Mouse (Mus musculus) colon, adult 2 months (tissue): ENCODE measurements around the gene Slc44a4. TPM values are rescaled to one million over a fixed set of nuclear protein-coding genes. Genes with fewer than 3 reads are reported as not detected.

ENCODE experiments used
- polyA plus RNA-seq: library from polyadenylated mRNA; depleted of rRNA; stranded (reverse); fragments of >200 nt; gene quantifications from 2 replicates; pipeline ENCODE4 v1.2.3, GENCODE M21; 2012; rRNA removed

The Slc44a4 gene
- 338 and 452 TPM in 2 replicates for polyA plus RNA-seq

DNA sequence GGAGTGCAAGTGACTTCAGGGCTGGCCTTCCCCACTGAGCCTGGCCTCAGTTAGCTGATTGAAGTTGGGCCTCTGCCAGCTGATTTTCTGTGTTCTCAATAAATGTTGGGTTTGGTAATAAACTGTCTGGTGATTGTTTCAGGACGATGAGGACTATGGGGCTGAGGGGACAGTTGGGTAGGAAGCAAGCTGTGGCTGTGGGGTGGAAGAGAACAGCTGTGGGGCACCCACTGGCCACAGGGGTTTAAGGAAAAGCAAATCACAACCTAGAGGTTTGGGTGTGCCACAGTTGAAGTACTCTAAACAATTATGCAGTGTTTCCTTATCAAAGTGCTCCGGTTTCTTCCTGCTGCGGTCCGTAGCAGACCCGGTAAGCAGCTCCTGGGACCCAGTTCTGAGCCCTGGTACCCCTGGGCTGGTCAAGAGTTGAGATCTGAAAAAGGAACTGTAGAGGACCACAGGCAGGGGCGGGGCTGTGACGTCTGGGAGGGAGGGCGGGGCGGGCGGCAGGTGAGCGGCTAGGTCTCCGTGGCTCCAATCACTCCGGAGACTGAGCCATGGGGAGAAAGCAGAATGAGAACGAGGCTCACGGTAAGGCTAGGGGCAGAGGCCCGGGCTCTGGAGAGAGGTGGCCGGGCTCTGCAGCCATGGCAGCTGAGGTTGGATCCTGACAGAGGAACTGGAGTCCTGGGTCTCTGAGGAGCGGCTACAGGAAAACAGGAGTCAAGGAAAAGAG is at the start of gene Slc44a4:
Gene Slc44a4, plus strand, starts transcription at position 537 of the 736 bp plus-strand sequence.

GRCm38 (mm10) chr17:34879336-34879879 is 34.9 kb upstream of the Slc44a4 start, which contains the start of gene Zbtb12:
TSS of gene Zbtb12 (plus strand) at chr17:34879483.

GRCm38 (mm10) chr17:34881683-34882310 is 32.5 kb upstream of the Slc44a4 start, which contains the start of gene Gm20547:
TSS of gene Gm20547 (minus strand) at chr17:34882042.

DNA sequence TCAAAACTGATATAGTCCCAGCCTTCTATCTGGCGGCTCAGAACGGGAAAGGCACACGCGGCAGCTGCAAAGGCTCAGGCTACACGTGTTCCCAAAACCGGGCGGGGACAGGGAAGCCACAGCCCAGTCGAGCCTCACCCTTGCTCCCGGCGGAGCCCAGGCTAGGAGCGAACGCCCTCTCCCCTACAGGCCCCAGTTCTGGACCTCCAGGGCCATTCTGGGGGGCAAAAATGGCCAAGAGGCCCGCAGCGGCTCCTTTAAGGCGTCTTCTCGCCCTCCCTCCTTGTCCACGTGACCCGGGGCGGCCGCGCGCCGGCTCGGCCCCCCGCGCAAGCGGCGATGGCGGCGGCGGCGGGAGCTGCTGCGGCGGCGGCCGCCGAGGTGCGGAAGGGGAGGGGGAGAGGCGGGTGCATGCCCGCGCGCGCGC is 16.1 kb upstream of the Slc44a4 start, which contains the start of the genes C2 and Ehmt2:
Gene C2, minus strand, starts transcription at position 106 of the 427 bp plus-strand sequence.
Gene Ehmt2, plus strand, starts transcription at position 310 of the 427 bp plus-strand sequence.

DNA sequence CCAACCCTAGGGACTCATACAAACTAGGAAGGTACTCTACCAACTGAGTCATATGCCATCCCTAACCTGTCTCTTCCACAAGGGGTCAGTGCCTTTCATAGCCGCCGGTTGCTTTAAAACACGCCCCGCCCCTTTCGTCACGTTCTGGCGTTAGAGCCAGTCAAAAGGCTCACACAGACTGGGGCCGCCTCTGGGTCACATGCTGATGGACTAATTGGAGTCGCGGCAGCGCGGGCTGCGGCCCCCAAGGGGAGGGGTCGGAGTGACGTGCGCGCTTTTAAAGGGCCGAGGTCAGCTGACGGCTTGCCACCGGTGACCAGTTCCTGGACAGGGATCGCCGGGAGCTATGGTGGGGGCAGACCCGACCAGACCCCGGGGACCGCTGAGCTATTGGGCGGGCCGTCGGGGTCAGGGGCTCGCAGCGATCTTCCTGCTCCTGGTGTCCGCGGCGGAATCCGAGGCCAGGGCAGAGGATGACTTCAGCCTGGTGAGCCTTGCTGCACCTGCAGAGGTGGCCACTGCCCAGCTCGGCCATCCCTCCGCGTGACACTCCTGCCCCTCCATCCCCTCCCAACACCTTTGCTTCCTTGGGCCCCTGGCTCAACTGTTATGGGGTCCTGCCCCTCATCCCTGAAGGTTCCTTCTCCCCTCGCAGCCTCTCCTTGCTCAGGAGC is 16.9 kb downstream of the Slc44a4 start, which contains the start of gene Neu1:
Gene Neu1, plus strand, starts transcription at position 193 of the 674 bp plus-strand sequence.

GRCm38 (mm10) chr17:34959130-34959778 is 45.0 kb downstream of the Slc44a4 start, which contains the start of gene Hspa1b:
TSS of gene Hspa1b (minus strand) at chr17:34959238.

DNA sequence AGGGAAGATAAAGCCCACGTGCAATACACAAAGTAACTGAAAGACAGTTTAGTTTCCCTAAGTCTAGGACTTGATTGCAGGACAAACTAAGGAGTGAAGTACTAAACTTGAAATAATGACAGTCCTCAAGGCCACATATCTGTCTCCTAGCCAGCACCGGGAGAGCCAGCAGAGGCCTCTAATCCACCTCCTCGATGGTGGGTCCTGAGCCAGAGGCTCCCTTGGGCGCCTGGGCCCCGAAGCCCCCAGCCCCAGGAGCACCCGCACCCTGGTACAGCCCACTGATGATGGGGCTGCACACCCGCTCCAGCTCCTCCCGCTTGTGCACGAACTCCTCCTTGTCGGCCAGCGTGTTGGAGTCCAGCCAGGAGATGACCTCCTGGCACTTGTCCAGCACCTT is 55.6 kb downstream of the Slc44a4 start, which contains the start of gene Gm20481:
Gene Gm20481, plus strand, starts transcription at position 91 of the 400 bp plus-strand sequence.

DNA sequence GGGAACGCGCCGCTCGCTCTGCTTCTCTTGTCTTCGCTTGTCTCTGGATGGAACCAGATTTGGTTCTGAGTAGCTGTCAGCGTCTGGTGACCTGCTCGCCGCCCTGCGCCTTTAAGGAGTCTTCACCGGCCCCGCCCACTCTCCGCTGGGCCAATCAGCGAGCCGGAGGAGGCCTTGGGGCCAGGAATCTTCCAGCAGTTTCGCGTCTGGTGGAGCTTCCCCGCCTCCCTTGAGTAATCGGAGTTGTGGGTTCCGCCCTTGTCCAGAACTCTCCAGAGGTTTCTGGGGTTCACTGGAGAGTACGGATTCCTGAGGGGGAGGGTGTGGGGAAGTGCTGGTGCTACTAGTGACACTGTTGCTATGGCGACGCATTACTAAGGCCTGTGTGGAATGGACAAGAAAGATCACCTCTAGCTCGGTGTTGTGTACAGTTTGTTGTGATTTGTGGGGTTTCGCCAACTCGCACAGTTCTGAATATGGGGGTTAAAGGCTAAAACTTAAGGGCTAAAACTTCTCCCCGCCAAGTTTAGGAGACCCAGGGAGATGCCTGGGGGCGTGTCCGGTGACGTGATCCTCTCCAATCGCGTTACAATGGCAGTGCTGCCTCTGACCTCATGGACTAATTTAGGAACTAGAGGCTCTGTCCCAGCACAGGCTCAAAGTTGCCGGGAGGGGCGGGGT is 57.9 kb downstream of the Slc44a4 start, which contains the start of the genes Hspa1a and Hspa1l:
Gene Hspa1a, minus strand, starts transcription at position 88 of the 681 bp plus-strand sequence.
Gene Hspa1l, plus strand, starts transcription at position 635 of the 681 bp plus-strand sequence.

Other genes with a start within 250 kb of the Slc44a4 start
- gene Tnxb, start 243.9 kb upstream of the Slc44a4 start, polyA plus RNA-seq: 56.6 TPM in 2 replicates
- gene C4b, start 170.6 kb upstream of the Slc44a4 start, polyA plus RNA-seq: 24.3 and 25.4 TPM in 2 replicates
- not detected in 2 replicates for gene Cyp21a1, start 109.9 kb upstream of the Slc44a4 start, polyA plus RNA-seq
- 50.0 and 62.6 TPM in 2 replicates for gene Stk19, start 77.5 kb upstream of the Slc44a4 start, polyA plus RNA-seq
- gene Dxo, start 77.4 kb upstream of the Slc44a4 start, polyA plus RNA-seq: 65.2 and 67.7 TPM in 2 replicates
- gene Skiv2l, start 64.3 kb upstream of the Slc44a4 start, polyA plus RNA-seq: 94.8 and 130 TPM in 2 replicates
- 22.3 and 23.8 TPM in 2 replicates for gene Nelfe, start 64.1 kb upstream of the Slc44a4 start, polyA plus RNA-seq
- 28.6 and 30.9 TPM in 2 replicates for gene Cfb, start 51.9 kb upstream of the Slc44a4 start, polyA plus RNA-seq
- gene Zbtb12, start 35.0 kb upstream of the Slc44a4 start, polyA plus RNA-seq: 7.3 and 7.9 TPM in 2 replicates
- gene Gm20547, start 32.4 kb upstream of the Slc44a4 start, polyA plus RNA-seq: not detected in 2 replicates
- gene C2, start 16.2 kb upstream of the Slc44a4 start, polyA plus RNA-seq: 4.2 and 4.7 TPM in 2 replicates
- 317 and 331 TPM in 2 replicates for gene Ehmt2, start 16.0 kb upstream of the Slc44a4 start, polyA plus RNA-seq
- 197 and 259 TPM in 2 replicates for gene Neu1, start 16.8 kb downstream of the Slc44a4 start, polyA plus RNA-seq
- 77.4 and 78.5 TPM in 2 replicates for gene Hspa1b, start 44.8 kb downstream of the Slc44a4 start, polyA plus RNA-seq
- gene Gm20481, start 55.4 kb downstream of the Slc44a4 start, polyA plus RNA-seq: not detected in 2 replicates
- 40.8 and 41.4 TPM in 2 replicates for gene Hspa1a, start 57.7 kb downstream of the Slc44a4 start, polyA plus RNA-seq
- 0.30 and 0.82 TPM in 2 replicates for gene Hspa1l, start 58.2 kb downstream of the Slc44a4 start, polyA plus RNA-seq
- gene Lsm2, start 67.4 kb downstream of the Slc44a4 start, polyA plus RNA-seq: 57.6 and 64.6 TPM in 2 replicates
- 196 and 213 TPM in 2 replicates for gene Vars, start 86.5 kb downstream of the Slc44a4 start, polyA plus RNA-seq
- gene Vwa7, start 102.1 kb downstream of the Slc44a4 start, polyA plus RNA-seq: 0.73 and 0.83 TPM in 2 replicates
- 1.0 and 2.3 TPM in 2 replicates for gene Sapcd1, start 113.5 kb downstream of the Slc44a4 start, polyA plus RNA-seq
- 4.0 and 6.0 TPM in 2 replicates for gene Msh5, start 132.3 kb downstream of the Slc44a4 start, polyA plus RNA-seq
- gene Clic1, start 135.5 kb downstream of the Slc44a4 start, polyA plus RNA-seq: 209 and 215 TPM in 2 replicates
- 32.5 and 33.0 TPM in 2 replicates for gene Ddah2, start 144.6 kb downstream of the Slc44a4 start, polyA plus RNA-seq
- 5.6 and 10.4 TPM in 2 replicates for gene Ly6g6c, start 150.9 kb downstream of the Slc44a4 start, polyA plus RNA-seq
- gene Mpig6b, start 151.7 kb downstream of the Slc44a4 start, polyA plus RNA-seq: 0.82 and 1.0 TPM in 2 replicates
- gene Ly6g6e, start 162.4 kb downstream of the Slc44a4 start, polyA plus RNA-seq: 77.8 and 86.1 TPM in 2 replicates
- 19.4 and 23.3 TPM in 2 replicates for gene Ly6g6d, start 163.6 kb downstream of the Slc44a4 start, polyA plus RNA-seq
- gene Ly6g6f, start 171.1 kb downstream of the Slc44a4 start, polyA plus RNA-seq: 2.1 and 2.8 TPM in 2 replicates
- gene Abhd16a, start 174.8 kb downstream of the Slc44a4 start, polyA plus RNA-seq: 238 and 254 TPM in 2 replicates
- not detected in 2 replicates for gene Ly6g5c, start 193.8 kb downstream of the Slc44a4 start, polyA plus RNA-seq
- gene Ly6g5b, start 201.0 kb downstream of the Slc44a4 start, polyA plus RNA-seq: 0.72 and 0.86 TPM in 2 replicates
- gene Gpank1, start 207.0 kb downstream of the Slc44a4 start, polyA plus RNA-seq: 23.3 and 25.0 TPM in 2 replicates
- gene Csnk2b, start 207.6 kb downstream of the Slc44a4 start, polyA plus RNA-seq: 262 and 295 TPM in 2 replicates
- 16.7 and 18.2 TPM in 2 replicates for gene D17H6S53E, start 211.9 kb downstream of the Slc44a4 start, polyA plus RNA-seq
- gene Apom, start 217.6 kb downstream of the Slc44a4 start, polyA plus RNA-seq: 0.12 and 0.19 TPM in 2 replicates
- gene Bag6, start 220.7 kb downstream of the Slc44a4 start, polyA plus RNA-seq: 221 and 228 TPM in 2 replicates